Mouse (Mus musculus) thymus, postnatal 0 days (tissue): ENCODE measurements around the gene Gna11. TPM values are rescaled to one million over a fixed set of nuclear protein-coding genes. Genes with fewer than 3 reads are reported as not detected.

Experiments used
- DNase-seq: peaks from one replicate; pipeline ENCODE4 v3.0.0-alpha.2; 2015; ENCODE audit warnings: low spot score
- polyA plus RNA-seq: library from polyadenylated mRNA; unstranded; fragments of >200 nt; fragmentation: Nextera tagmentation; extraction: Ambion mirVana; gene quantifications from 2 replicates; pipeline ENCODE4 v1.2.1, GENCODE M21; 2015

Gene Gna11
- polyA plus RNA-seq, 1 experiment from 2014 or later = 30.0 TPM

GRCm38 (mm10) chr10:81507095-81507494, 37.9 kb downstream of the Gna11 start:
- no peak for DNase-seq

GRCm38 (mm10) chr10:81505016-81505664, 39.9 kb downstream of the Gna11 start:
- no peak for DNase-seq

- DNase-seq = peak; percentile 81
These were observed 42.3 kb downstream of the Gna11 start for GRCm38 (mm10) chr10:81502658-81503057.

GRCm38 (mm10) chr10:81501863-81502262, 43.1 kb downstream of the Gna11 start:
- DNase-seq = no peak

- no peak for DNase-seq
These were observed 45.0 kb downstream of the Gna11 start, which contains the start of gene S1pr4 for GRCm38 (mm10) chr10:81500032-81500431. Gene S1pr4 (minus strand): TSS chr10:81500132.

- DNase-seq = peak; percentile 85
These were observed 45.6 kb downstream of the Gna11 start for GRCm38 (mm10) chr10:81499250-81499901.

- DNase-seq = no peak
These were observed 46.4 kb downstream of the Gna11 start for GRCm38 (mm10) chr10:81498316-81499249.

- no peak for DNase-seq
These were observed 47.4 kb downstream of the Gna11 start for GRCm38 (mm10) chr10:81497401-81498270.

- DNase-seq = no peak
These were observed 48.0 kb downstream of the Gna11 start for GRCm38 (mm10) chr10:81496969-81497368.

GRCm38 (mm10) chr10:81496264-81496901, 48.6 kb downstream of the Gna11 start, which contains the start of gene Ncln:
Gene Ncln (minus strand): TSS chr10:81496392.
- peak; percentile 97 for DNase-seq

GRCm38 (mm10) chr10:81495616-81496263, 49.2 kb downstream of the Gna11 start:
- no peak for DNase-seq

GRCm38 (mm10) chr10:81495151-81495550, 49.8 kb downstream of the Gna11 start:
- no peak for DNase-seq

- no peak for DNase-seq
These were observed 50.5 kb downstream of the Gna11 start for GRCm38 (mm10) chr10:81494260-81495041.

GRCm38 (mm10) chr10:81493601-81494220, 51.3 kb downstream of the Gna11 start:
- DNase-seq = peak; percentile 41

GRCm38 (mm10) chr10:81492606-81493240, 52.3 kb downstream of the Gna11 start:
- no peak for DNase-seq

GRCm38 (mm10) chr10:81491018-81491417, 54.0 kb downstream of the Gna11 start:
- no peak for DNase-seq

- DNase-seq = no peak
These were observed 55.0 kb downstream of the Gna11 start for GRCm38 (mm10) chr10:81489941-81490340.

GRCm38 (mm10) chr10:81488081-81488480, 56.9 kb downstream of the Gna11 start:
- DNase-seq = no peak
